Mouse (Mus musculus): ENCODE measurements at regions not wholly inside any gene's neighbourhood (a gene's known extent, or its start where the extent isn't known, plus 50 kb on each side); places are given as distances from the start of the nearest gene placed in this dataset.

- no peaks in the 10 kb centered on the region for H3K36me3 ChIP-seq (ENCODE audit: control insufficient read depth, insufficient read depth, low read length, poor library complexity, severe bottlenecking)
- H3K9ac ChIP-seq (ENCODE audit: insufficient read depth, low read depth, low read length, poor library complexity, severe bottlenecking): no peak overlapping the region
- no peak for DNase-seq (ENCODE audit: low read depth, low spot score)
- H3K27ac ChIP-seq (ENCODE audit: insufficient read depth, low read depth, low read length, poor library complexity, severe bottlenecking): no peak overlapping the region
- no peak for TF ChIP-seq ZC3H11A (IDR thresholded peaks at IDR 0.05; ENCODE audit: borderline replicate concordance, low read depth, low read length)
- TF ChIP-seq MAFK (IDR thresholded peaks at IDR 0.05; ENCODE audit: insufficient read depth, low read depth, low read length): no peak
- TF ChIP-seq CHD2 (IDR thresholded peaks at IDR 0.05; ENCODE audit: low read depth, low read length): no peak
- no peak for TF ChIP-seq HCFC1 (IDR thresholded peaks at IDR 0.05; ENCODE audit: borderline replicate concordance, insufficient read depth, low read length)
- TF ChIP-seq ZNF384 (IDR thresholded peaks at IDR 0.05; ENCODE audit: low read depth, low read length): no peak
- no peaks in the 10 kb centered on the region for H3K9me3 ChIP-seq (ENCODE audit: control insufficient read depth, insufficient read depth, low read depth, low read length)
- no peaks in the 10 kb centered on the region; a peak in 1 of 4 replicates for H3K4me1 ChIP-seq (ENCODE audit: control insufficient read depth in 2 of 2, insufficient read depth in 2 of 2, low read length in 2 of 2, poor library complexity in 1 of 2)
- in situ Hi-C loops (cut with MboI; ENCODE audit: low sequenced_read_pairs in 2 of 2, unreplicated experiment in 2 of 2): no loop called here
- H3K4me3 ChIP-seq (ENCODE audit: insufficient read depth in 1 of 2, low read depth in 1 of 2, low read length in 2 of 2, poor library complexity in 1 of 2, severe bottlenecking in 1 of 2): no peak overlapping the region
These were observed 76.1 kb upstream of the Rasgrf1 start for GRCm38 (mm10) chr9:89833596-89833995.

- Histone ChIP-seq H3K9me3 (ENCODE audit: control insufficient read depth, insufficient read depth, low read depth, low read length) (no peaks in the 10 kb centered on the region), H3K4me3 (ENCODE audit: insufficient read depth in 1 of 2, low read depth in 1 of 2, low read length in 2 of 2, poor library complexity in 1 of 2, severe bottlenecking in 1 of 2) (no peak overlapping the region), H3K36me3 (ENCODE audit: control insufficient read depth, insufficient read depth, low read length, poor library complexity, severe bottlenecking) (no peaks in the 10 kb centered on the region), H3K4me1 (ENCODE audit: control insufficient read depth in 2 of 2, insufficient read depth in 2 of 2, low read length in 2 of 2, poor library complexity in 1 of 2) (peaks cover 0 to under 1% of the 10 kb centered on the region in 2 experiments; a peak in 1 of 4 replicates), H3K9ac (ENCODE audit: insufficient read depth, low read depth, low read length, poor library complexity, severe bottlenecking) (no peak overlapping the region), H3K27ac (ENCODE audit: insufficient read depth, low read depth, low read length, poor library complexity, severe bottlenecking) (no peak overlapping the region)
- TF ChIP-seq HCFC1 (IDR thresholded peaks at IDR 0.05; ENCODE audit: borderline replicate concordance, insufficient read depth, low read length) (no peak), ZC3H11A (IDR thresholded peaks at IDR 0.05; ENCODE audit: borderline replicate concordance, low read depth, low read length) (no peak), CHD2 (IDR thresholded peaks at IDR 0.05; ENCODE audit: low read depth, low read length) (no peak), MAFK (IDR thresholded peaks at IDR 0.05; ENCODE audit: insufficient read depth, low read depth, low read length) (no peak), ZNF384 (IDR thresholded peaks at IDR 0.05; ENCODE audit: low read depth, low read length) (no peak)
- DNase-seq (ENCODE audit: low read depth, low spot score): no peak
- in situ Hi-C loops (cut with MboI; ENCODE audit: low sequenced_read_pairs in 2 of 2, unreplicated experiment in 2 of 2): no loop called here
These were observed 77.9 kb upstream of the Rasgrf1 start for GRCm38 (mm10) chr9:89831855-89832254.

GRCm38 (mm10) chr9:89828156-89828555, 81.6 kb upstream of the Rasgrf1 start:
- in situ Hi-C loops (cut with MboI; ENCODE audit: low sequenced_read_pairs in 2 of 2, unreplicated experiment in 2 of 2): no loop called here
- Histone ChIP-seq H3K4me1 (ENCODE audit: control insufficient read depth in 2 of 2, insufficient read depth in 2 of 2, low read length in 2 of 2, poor library complexity in 1 of 2) (peaks cover 0 to 3% of the 10 kb centered on the region in 2 experiments; a peak in 1 of 4 replicates), H3K4me3 (ENCODE audit: insufficient read depth in 1 of 2, low read depth in 1 of 2, low read length in 2 of 2, poor library complexity in 1 of 2, severe bottlenecking in 1 of 2) (no peak overlapping the region), H3K27ac (ENCODE audit: insufficient read depth, low read depth, low read length, poor library complexity, severe bottlenecking) (no peak overlapping the region), H3K36me3 (ENCODE audit: control insufficient read depth, insufficient read depth, low read length, poor library complexity, severe bottlenecking) (no peaks in the 10 kb centered on the region), H3K9me3 (ENCODE audit: control insufficient read depth, insufficient read depth, low read depth, low read length) (no peaks in the 10 kb centered on the region), H3K9ac (ENCODE audit: insufficient read depth, low read depth, low read length, poor library complexity, severe bottlenecking) (no peak overlapping the region)
- DNase-seq (ENCODE audit: low read depth, low spot score): no peak
- TF ChIP-seq HCFC1 (IDR thresholded peaks at IDR 0.05; ENCODE audit: borderline replicate concordance, insufficient read depth, low read length): no peak
- TF ChIP-seq MAFK (IDR thresholded peaks at IDR 0.05; ENCODE audit: insufficient read depth, low read depth, low read length): no peak
- no peak for TF ChIP-seq ZNF384 (IDR thresholded peaks at IDR 0.05; ENCODE audit: low read depth, low read length)
- no peak for TF ChIP-seq ZC3H11A (IDR thresholded peaks at IDR 0.05; ENCODE audit: borderline replicate concordance, low read depth, low read length)
- no peak for TF ChIP-seq CHD2 (IDR thresholded peaks at IDR 0.05; ENCODE audit: low read depth, low read length)

- Histone ChIP-seq H3K36me3 (ENCODE audit: control insufficient read depth, insufficient read depth, low read length, poor library complexity, severe bottlenecking) (no peaks in the 10 kb centered on the region), H3K9ac (ENCODE audit: insufficient read depth, low read depth, low read length, poor library complexity, severe bottlenecking) (no peak overlapping the region), H3K9me3 (ENCODE audit: control insufficient read depth, insufficient read depth, low read depth, low read length) (no peaks in the 10 kb centered on the region), H3K4me3 (ENCODE audit: insufficient read depth in 1 of 2, low read depth in 1 of 2, low read length in 2 of 2, poor library complexity in 1 of 2, severe bottlenecking in 1 of 2) (no peak overlapping the region), H3K27ac (ENCODE audit: insufficient read depth, low read depth, low read length, poor library complexity, severe bottlenecking) (no peak overlapping the region), H3K4me1 (ENCODE audit: control insufficient read depth in 2 of 2, insufficient read depth in 2 of 2, low read length in 2 of 2, poor library complexity in 1 of 2) (peaks cover 0 to 3% of the 10 kb centered on the region in 2 experiments; a peak in 1 of 4 replicates)
- in situ Hi-C loops (cut with MboI; ENCODE audit: low sequenced_read_pairs in 2 of 2, unreplicated experiment in 2 of 2): no loop called here
- no peak for TF ChIP-seq MAFK (IDR thresholded peaks at IDR 0.05; ENCODE audit: insufficient read depth, low read depth, low read length)
- TF ChIP-seq ZC3H11A (IDR thresholded peaks at IDR 0.05; ENCODE audit: borderline replicate concordance, low read depth, low read length): no peak
- TF ChIP-seq HCFC1 (IDR thresholded peaks at IDR 0.05; ENCODE audit: borderline replicate concordance, insufficient read depth, low read length): no peak
- TF ChIP-seq CHD2 (IDR thresholded peaks at IDR 0.05; ENCODE audit: low read depth, low read length): no peak
- TF ChIP-seq ZNF384 (IDR thresholded peaks at IDR 0.05; ENCODE audit: low read depth, low read length): no peak
- no peak for DNase-seq (ENCODE audit: low read depth, low spot score)
These were observed 82.1 kb upstream of the Rasgrf1 start for GRCm38 (mm10) chr9:89827564-89827963.
